In the genomic region with DNA sequence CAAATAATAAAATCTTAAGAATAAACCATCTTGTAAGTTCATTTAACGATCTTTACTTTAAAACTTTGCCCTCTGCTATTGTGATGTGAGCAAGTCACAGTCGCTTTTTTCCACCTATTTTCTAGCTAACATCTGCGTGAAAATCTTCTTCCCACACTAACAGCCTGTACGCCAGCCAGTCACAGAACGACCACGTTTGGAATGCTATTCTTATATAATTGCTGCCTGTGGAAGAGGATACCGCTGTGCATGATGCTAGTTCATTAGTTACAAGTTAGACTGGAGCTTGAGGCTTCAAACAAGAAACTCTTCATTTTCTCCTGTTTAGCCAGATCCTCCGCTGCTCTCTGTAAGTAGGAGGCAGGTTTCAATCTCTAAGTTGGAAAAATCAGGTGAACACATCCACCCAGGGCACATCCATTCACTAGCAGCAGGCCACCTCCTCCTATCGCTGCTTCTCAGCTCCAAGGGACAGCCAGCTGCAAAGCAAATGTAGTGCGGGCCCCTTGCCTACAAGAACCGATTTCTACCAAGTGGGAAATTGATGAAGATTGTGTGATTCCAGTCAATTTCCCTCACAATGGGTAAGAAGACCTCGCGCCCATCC, we compare ENCODE assay signal across 10 mouse cellular contexts.
DNase-seq lines count a peak whose midpoint lies in the region.
"Had no signal": no experiment of that assay in that cellular context is flagged by ENCODE, and none has a peak within 500 bp of the region (broad histone marks: within the 10 kb centered on the region; RNA-seq: fewer than 3 reads in every experiment).

No protein-coding gene starts in this region.

- peak; percentile 60 for DNase-seq in Muller cell, postnatal 12 days (ENCODE audit: inconsistent ontology term)
- DNase-seq in brain, adult 2 months (ENCODE audit: low read depth, low spot score): peak; percentile 79
- DNase-seq in layer of hippocampus, adult 9-10 months (ENCODE audit: low spot score): peak; percentile 15
- peak; percentile 38 to 74 for DNase-seq in left cerebral cortex, postnatal 25 days (ENCODE audit: low spot score in 2 of 2)
- DNase-seq in spleen, postnatal 4 days (ENCODE audit: low spot score in 2 of 2): no peak
- no peak for DNase-seq in cerebellum, postnatal 4 days (ENCODE audit: low spot score in 2 of 2)
- no peak for DNase-seq in thymus, postnatal 14 days
- DNase-seq: cerebellum, adult 2 months; kidney, postnatal 14 days; liver, postnatal 0 days had no signal

- intact Hi-C loops in left cerebral cortex, postnatal 25 days (cut with DNase I): no loop called here

Comparison
In these comparisons a context has a peak if more than half of its experiments do, and no peak if none do; other contexts are left out.
1. DNase-seq: peak in Muller cell, postnatal 12 days (single experiment), brain, adult 2 months (single experiment), layer of hippocampus, adult 9-10 months (single experiment) and left cerebral cortex, postnatal 25 days (2 of 2); none in spleen, postnatal 4 days (0 of 2), cerebellum, postnatal 4 days (0 of 2) and thymus, postnatal 14 days (single experiment).